25 mouse cellular contexts compared by ENCODE assay signal in genomic region chr1:151208493-151208892, GRCm38 (mm10). TPM values are rescaled to one million over a fixed set of nuclear protein-coding genes. Genes with fewer than 3 reads are reported as not detected.
A peak's percentile ranks its signal among the peaks of the same experiment; 100 is the strongest.
DNase-seq lines count a peak whose midpoint lies in the region; ATAC-seq and TF ChIP-seq lines count a peak whose summit lies in the region.
"Not testable (repeated sequence)": the region's sequence is repeated elsewhere in the genome, so short reads cannot be mapped to it uniquely, and the experiment has no call there.
"Had no signal": no experiment of that assay in that cellular context is flagged by ENCODE, and none has a peak within 500 bp of the region (broad histone marks: within the 10 kb centered on the region; RNA-seq: fewer than 3 reads in every experiment).

No protein-coding gene starts in this region.

- not testable (repeated sequence) for H3K27me3 ChIP-seq in heart, embryonic 11.5 days (ENCODE audit: control insufficient read depth, insufficient read depth, low read length); intestine, embryonic 15.5 days (replicated peaks); limb, embryonic 14.5 days (ENCODE audit: control insufficient read depth, insufficient read depth, low read length); liver, embryonic 15.5 days; midbrain, embryonic 13.5 days; stomach, embryonic 14.5 days (ENCODE audit: control insufficient read depth, insufficient read depth, low read length)

- not testable (repeated sequence) for H3K4me1 ChIP-seq in heart, embryonic 11.5 days (ENCODE audit: control insufficient read depth, insufficient read depth, low read length); intestine, embryonic 15.5 days (replicated peaks); limb, embryonic 14.5 days (ENCODE audit: control insufficient read depth, insufficient read depth, low read length); midbrain, embryonic 13.5 days (replicated peaks); stomach, embryonic 14.5 days (ENCODE audit: control insufficient read depth, insufficient read depth, low read length)
- H3K4me1 ChIP-seq in liver, embryonic 15.5 days (replicated peaks): peaks cover 13% of the 10 kb centered on the region; the same call in 1 of the 2 replicates

- not testable (repeated sequence) for H3K27ac ChIP-seq in heart, embryonic 11.5 days (ENCODE audit: low read depth, low read length); intestine, embryonic 15.5 days; limb, embryonic 14.5 days (replicated peaks; ENCODE audit: low read depth, low read length); liver, embryonic 15.5 days (replicated peaks); midbrain, embryonic 13.5 days; stomach, embryonic 14.5 days (ENCODE audit: low read length)

- not testable (repeated sequence) for H3K9ac ChIP-seq in heart, embryonic 11.5 days (ENCODE audit: low read depth, low read length); intestine, embryonic 15.5 days; limb, embryonic 14.5 days (ENCODE audit: low read depth, low read length, severe bottlenecking); liver, embryonic 15.5 days; midbrain, embryonic 13.5 days (replicated peaks); stomach, embryonic 14.5 days (replicated peaks; ENCODE audit: low read depth, low read length)

- WGBS in heart, embryonic 11.5 days (ENCODE audit: insufficient replicate concordance): 58% methylated on average over 3 of the region's 5 CpGs
- WGBS in intestine, embryonic 15.5 days: 73% methylated on average over 4 of the region's 5 CpGs
- 64% methylated on average over 3 of the region's 5 CpGs for WGBS in limb, embryonic 14.5 days
- 43% methylated on average over 4 of the region's 5 CpGs for WGBS in liver, embryonic 15.5 days (ENCODE audit: insufficient replicate concordance)
- 65% methylated on average over 3 of the region's 5 CpGs for WGBS in midbrain, embryonic 13.5 days
- WGBS in stomach, embryonic 14.5 days: 71% methylated on average over 3 of the region's 5 CpGs

- not testable (repeated sequence) for H3K36me3 ChIP-seq in heart, embryonic 11.5 days (ENCODE audit: control insufficient read depth, insufficient read depth, low read length); intestine, embryonic 15.5 days; limb, embryonic 14.5 days (ENCODE audit: control insufficient read depth, insufficient read depth, low read length); liver, embryonic 15.5 days (replicated peaks); midbrain, embryonic 13.5 days; stomach, embryonic 14.5 days (ENCODE audit: control insufficient read depth, insufficient read depth, low read length)

- not testable (repeated sequence) for H3K4me2 ChIP-seq in heart, embryonic 11.5 days; intestine, embryonic 15.5 days (replicated peaks); limb, embryonic 14.5 days (replicated peaks; ENCODE audit: low read depth, low read length, severe bottlenecking); liver, embryonic 15.5 days; midbrain, embryonic 13.5 days (replicated peaks); stomach, embryonic 14.5 days (replicated peaks; ENCODE audit: low read depth, low read length)

- H3K4me3 ChIP-seq in heart, embryonic 11.5 days (ENCODE audit: low read depth, low read length); intestine, embryonic 15.5 days (replicated peaks); limb, embryonic 14.5 days (replicated peaks; ENCODE audit: low read length); liver, embryonic 15.5 days (replicated peaks); midbrain, embryonic 13.5 days (replicated peaks); stomach, embryonic 14.5 days (ENCODE audit: low read depth, low read length): not testable (repeated sequence)

- H3K9me3 ChIP-seq in heart, embryonic 11.5 days (replicated peaks; ENCODE audit: control insufficient read depth, low read length); intestine, embryonic 15.5 days; limb, embryonic 14.5 days (ENCODE audit: control insufficient read depth, low read length); liver, embryonic 15.5 days (replicated peaks); midbrain, embryonic 13.5 days; stomach, embryonic 14.5 days (ENCODE audit: control insufficient read depth, low read depth, low read length): not testable (repeated sequence)

- not testable (repeated sequence) for TF ChIP-seq POLR2A in limb, embryonic 14.5 days (IDR thresholded peaks at IDR 0.05; ENCODE audit: borderline replicate concordance, extremely low read depth, insufficient read depth, insufficient read length)

- DNase-seq in limb, embryonic 14.5 days (ENCODE audit: low spot score): not testable (repeated sequence)

- ATAC-seq in erythroblast, adult 5-6 weeks (replicated peaks; ENCODE audit: low FRiP score, poor library complexity, severe bottlenecking): peak; percentile 44
- ATAC-seq in heart, embryonic 11.5 days (replicated peaks; ENCODE audit: insufficient number of reproducible peaks, low FRiP score, low TSS enrichment): peak; percentile 61; the same call in 1 of the 2 replicates
- 0 out of 2 replicates have a peak, but pooled peaks have one; percentile 41 for ATAC-seq in intestine, embryonic 15.5 days
- ATAC-seq in limb, embryonic 14.5 days (ENCODE audit: low FRiP score, low read depth): 0 out of 2 replicates have a peak, but pooled peaks have one; percentile 53
- peak; percentile 70 for ATAC-seq in liver, embryonic 15.5 days (ENCODE audit: insufficient read depth)
- 0 out of 2 replicates have a peak, but pooled peaks have one; percentile 43 for ATAC-seq in midbrain, embryonic 13.5 days
- ATAC-seq in stomach, embryonic 14.5 days (ENCODE audit: insufficient number of reproducible peaks, insufficient read depth, low FRiP score, low read depth): peak; percentile 42; the same call in 1 of the 2 replicates

RNA-seq across cellular contexts. Expression of gene Gm47996, which starts 1.4 kb away (rescaled TPM):
- not detected in 2 replicates for total RNA-seq in erythroblast, adult 5-6 weeks (2015; ENCODE audit: low replicate concordance)
- 1.9 TPM in 1 of 2 replicates, not detected in the other for total RNA-seq in erythroblast, adult 5-6 weeks (2017; ENCODE audit: low replicate concordance)
- 0.70 TPM in 1 of 2 replicates, not detected in the other for polyA plus RNA-seq in heart, embryonic 11.5 days (2014; fragmentation: Nextera tagmentation; extraction: Ambion mirVana)
- polyA plus RNA-seq in intestine, embryonic 15.5 days (2015; fragmentation: Nextera tagmentation; extraction: Ambion mirVana): not detected in 2 replicates
- 0.06 TPM in 1 of 2 replicates, not detected in the other for polyA plus RNA-seq in limb, embryonic 14.5 days (2012; rRNA removed)
- polyA plus RNA-seq in limb, embryonic 14.5 days (2014; fragmentation: Nextera tagmentation; extraction: Ambion mirVana): not detected in 2 replicates
- polyA plus RNA-seq in liver, embryonic 15.5 days (2015; fragmentation: Nextera tagmentation; extraction: Ambion mirVana): 0.18 and 0.31 TPM in 2 replicates
- polyA plus RNA-seq in midbrain, embryonic 13.5 days (2015; fragmentation: Nextera tagmentation; extraction: Ambion mirVana): not detected in 2 replicates
- not detected in 2 replicates for polyA plus RNA-seq in stomach, embryonic 14.5 days (2014; fragmentation: Nextera tagmentation; extraction: Ambion mirVana)
- total RNA-seq: adrenal gland, adult 2 months; adrenal gland, postnatal 4 days; CH12.LX; gastrocnemius, postnatal 10 days; granulocyte monocyte progenitor cell, adult 5-6 weeks; heart, postnatal 25 days; left cerebral cortex, postnatal 14 days; MEL had no signal
- polyA plus RNA-seq: adrenal gland, adult 2 months; embryonic facial prominence, embryonic 11.5 days; erythroblast, embryonic 14.5 days; forebrain, embryonic 16.5 days; heart, embryonic 13.5 days; hindbrain, embryonic 13.5 days; inflammation-experienced regulatory T-cells, adult 6 months; limb, embryonic 13.5 days; lung, embryonic 15.5 days; neural tube, embryonic 11.5 days had no signal

RNA-seq across cellular contexts. Expression of gene 3110040M04Rik, which starts 4.6 kb away (rescaled TPM):
- not detected in 2 replicates for total RNA-seq in erythroblast, adult 5-6 weeks (2015; ENCODE audit: low replicate concordance)
- 2.9 TPM in 1 of 2 replicates, not detected in the other for total RNA-seq in erythroblast, adult 5-6 weeks (2017; ENCODE audit: low replicate concordance)
- 0.68 and 1.1 TPM in 2 replicates for polyA plus RNA-seq in heart, embryonic 11.5 days (2014; fragmentation: Nextera tagmentation; extraction: Ambion mirVana)
- polyA plus RNA-seq in intestine, embryonic 15.5 days (2015; fragmentation: Nextera tagmentation; extraction: Ambion mirVana): 0.24 TPM in 1 of 2 replicates, not detected in the other
- not detected in 2 replicates for polyA plus RNA-seq in limb, embryonic 14.5 days (2012; rRNA removed)
- not detected in 2 replicates for polyA plus RNA-seq in limb, embryonic 14.5 days (2014; fragmentation: Nextera tagmentation; extraction: Ambion mirVana)
- 0.39 and 1.0 TPM in 2 replicates for polyA plus RNA-seq in liver, embryonic 15.5 days (2015; fragmentation: Nextera tagmentation; extraction: Ambion mirVana)
- not detected in 2 replicates for polyA plus RNA-seq in midbrain, embryonic 13.5 days (2015; fragmentation: Nextera tagmentation; extraction: Ambion mirVana)
- not detected in 2 replicates for polyA plus RNA-seq in stomach, embryonic 14.5 days (2014; fragmentation: Nextera tagmentation; extraction: Ambion mirVana)
- total RNA-seq: adrenal gland, adult 2 months; adrenal gland, postnatal 4 days; CH12.LX; gastrocnemius, postnatal 10 days; granulocyte monocyte progenitor cell, adult 5-6 weeks; heart, postnatal 25 days; left cerebral cortex, postnatal 14 days had no signal
- polyA plus RNA-seq: adrenal gland, adult 2 months; embryonic facial prominence, embryonic 11.5 days; forebrain, embryonic 16.5 days; heart, embryonic 13.5 days; hindbrain, embryonic 13.5 days; inflammation-experienced regulatory T-cells, adult 6 months; limb, embryonic 13.5 days; lung, embryonic 15.5 days; midbrain, embryonic 10.5 days had no signal

RNA-seq across cellular contexts. Expression of gene Gm47995, which starts 10.2 kb away (rescaled TPM):
- not detected in 2 replicates for total RNA-seq in erythroblast, adult 5-6 weeks (2015; ENCODE audit: low replicate concordance)
- 1.4 TPM in 1 of 2 replicates, not detected in the other for total RNA-seq in erythroblast, adult 5-6 weeks (2017; ENCODE audit: low replicate concordance)
- polyA plus RNA-seq in heart, embryonic 11.5 days (2014; fragmentation: Nextera tagmentation; extraction: Ambion mirVana): 0.90 and 1.4 TPM in 2 replicates
- polyA plus RNA-seq in intestine, embryonic 15.5 days (2015; fragmentation: Nextera tagmentation; extraction: Ambion mirVana): not detected in 2 replicates
- 0.06 TPM in 1 of 2 replicates, not detected in the other for polyA plus RNA-seq in limb, embryonic 14.5 days (2012; rRNA removed)
- polyA plus RNA-seq in limb, embryonic 14.5 days (2014; fragmentation: Nextera tagmentation; extraction: Ambion mirVana): not detected in 2 replicates
- polyA plus RNA-seq in liver, embryonic 15.5 days (2015; fragmentation: Nextera tagmentation; extraction: Ambion mirVana): 0.74 and 0.82 TPM in 2 replicates
- not detected in 2 replicates for polyA plus RNA-seq in midbrain, embryonic 13.5 days (2015; fragmentation: Nextera tagmentation; extraction: Ambion mirVana)
- not detected in 2 replicates for polyA plus RNA-seq in stomach, embryonic 14.5 days (2014; fragmentation: Nextera tagmentation; extraction: Ambion mirVana)
- total RNA-seq: adrenal gland, adult 2 months; adrenal gland, postnatal 4 days; CH12.LX; gastrocnemius, postnatal 10 days; granulocyte monocyte progenitor cell, adult 5-6 weeks; heart, postnatal 25 days; left cerebral cortex, postnatal 14 days; MEL had no signal
- polyA plus RNA-seq: adrenal gland, adult 2 months; embryonic facial prominence, embryonic 11.5 days; erythroblast, embryonic 14.5 days; forebrain, embryonic 16.5 days; heart, embryonic 13.5 days; hindbrain, embryonic 13.5 days; inflammation-experienced regulatory T-cells, adult 6 months; limb, embryonic 13.5 days; lung, embryonic 15.5 days; midbrain, embryonic 10.5 days; neural tube, embryonic 11.5 days had no signal

RNA-seq across cellular contexts. Expression of gene Gm8947, which starts 16.3 kb away (rescaled TPM):
- 3.8 and 4.6 TPM in 2 replicates for total RNA-seq in erythroblast, adult 5-6 weeks (2015; ENCODE audit: low replicate concordance)
- 2.4 and 6.8 TPM in 2 replicates for total RNA-seq in erythroblast, adult 5-6 weeks (2017; ENCODE audit: low replicate concordance)
- 0.48 and 1.2 TPM in 2 replicates for polyA plus RNA-seq in heart, embryonic 11.5 days (2014; fragmentation: Nextera tagmentation; extraction: Ambion mirVana)
- polyA plus RNA-seq in intestine, embryonic 15.5 days (2015; fragmentation: Nextera tagmentation; extraction: Ambion mirVana): 0.18 and 0.24 TPM in 2 replicates
- 0.06 and 0.08 TPM in 2 replicates for polyA plus RNA-seq in limb, embryonic 14.5 days (2012; rRNA removed)
- 0.23 TPM in 1 of 2 replicates, not detected in the other for polyA plus RNA-seq in limb, embryonic 14.5 days (2014; fragmentation: Nextera tagmentation; extraction: Ambion mirVana)
- 1.2 and 1.3 TPM in 2 replicates for polyA plus RNA-seq in liver, embryonic 15.5 days (2015; fragmentation: Nextera tagmentation; extraction: Ambion mirVana)
- not detected in 2 replicates for polyA plus RNA-seq in midbrain, embryonic 13.5 days (2015; fragmentation: Nextera tagmentation; extraction: Ambion mirVana)
- not detected in 2 replicates for polyA plus RNA-seq in stomach, embryonic 14.5 days (2014; fragmentation: Nextera tagmentation; extraction: Ambion mirVana)
- total RNA-seq: adrenal gland, adult 2 months; gastrocnemius, postnatal 10 days; granulocyte monocyte progenitor cell, adult 5-6 weeks; heart, postnatal 25 days; left cerebral cortex, postnatal 14 days had no signal
- polyA plus RNA-seq: adrenal gland, adult 2 months; erythroblast, embryonic 14.5 days; forebrain, embryonic 16.5 days; hindbrain, embryonic 13.5 days; inflammation-experienced regulatory T-cells, adult 6 months; limb, embryonic 13.5 days had no signal

RNA-seq across cellular contexts. Expression of gene Gm47985, which starts 26.2 kb away (rescaled TPM):
- 2.7 and 8.6 TPM in 2 replicates for total RNA-seq in erythroblast, adult 5-6 weeks (2015; ENCODE audit: low replicate concordance)
- 4.9 and 6.6 TPM in 2 replicates for total RNA-seq in erythroblast, adult 5-6 weeks (2017; ENCODE audit: low replicate concordance)
- 2.1 and 3.4 TPM in 2 replicates for polyA plus RNA-seq in heart, embryonic 11.5 days (2014; fragmentation: Nextera tagmentation; extraction: Ambion mirVana)
- polyA plus RNA-seq in intestine, embryonic 15.5 days (2015; fragmentation: Nextera tagmentation; extraction: Ambion mirVana): not detected in 2 replicates
- polyA plus RNA-seq in limb, embryonic 14.5 days (2012; rRNA removed): 0.08 and 0.15 TPM in 2 replicates
- polyA plus RNA-seq in limb, embryonic 14.5 days (2014; fragmentation: Nextera tagmentation; extraction: Ambion mirVana): not detected in 2 replicates
- polyA plus RNA-seq in liver, embryonic 15.5 days (2015; fragmentation: Nextera tagmentation; extraction: Ambion mirVana): 1.9 and 2.2 TPM in 2 replicates
- 0.11 and 0.19 TPM in 2 replicates for polyA plus RNA-seq in midbrain, embryonic 13.5 days (2015; fragmentation: Nextera tagmentation; extraction: Ambion mirVana)
- polyA plus RNA-seq in stomach, embryonic 14.5 days (2014; fragmentation: Nextera tagmentation; extraction: Ambion mirVana): not detected in 2 replicates
- total RNA-seq: adrenal gland, adult 2 months; adrenal gland, postnatal 4 days; CH12.LX; granulocyte monocyte progenitor cell, adult 5-6 weeks; left cerebral cortex, postnatal 14 days had no signal
- polyA plus RNA-seq: adrenal gland, adult 2 months; erythroblast, embryonic 14.5 days; forebrain, embryonic 16.5 days; lung, embryonic 15.5 days had no signal
